Mouse (Mus musculus) activated CD4-positive, CD25-positive, alpha-beta regulatory T cell, adult 4 months (primary cell): ENCODE measurements around the gene Chst11. TPM values are rescaled to one million over a fixed set of nuclear protein-coding genes. Genes with fewer than 3 reads are reported as not detected.

Source experiments
- ATAC-seq: one replicate; pipeline ENCODE4 v1.8.0; 2017
- polyA plus RNA-seq, 2 experiments: library from polyadenylated mRNA; unstranded; fragments of 100-300 nt; shearing (Covaris generic); gene quantifications; one replicate each; pipeline ENCODE4 v1.2.1; 2017

The Chst11 gene
- polyA plus RNA-seq, 2 experiments from 2014 or later = 0.53 to 0.78 TPM

DNA sequence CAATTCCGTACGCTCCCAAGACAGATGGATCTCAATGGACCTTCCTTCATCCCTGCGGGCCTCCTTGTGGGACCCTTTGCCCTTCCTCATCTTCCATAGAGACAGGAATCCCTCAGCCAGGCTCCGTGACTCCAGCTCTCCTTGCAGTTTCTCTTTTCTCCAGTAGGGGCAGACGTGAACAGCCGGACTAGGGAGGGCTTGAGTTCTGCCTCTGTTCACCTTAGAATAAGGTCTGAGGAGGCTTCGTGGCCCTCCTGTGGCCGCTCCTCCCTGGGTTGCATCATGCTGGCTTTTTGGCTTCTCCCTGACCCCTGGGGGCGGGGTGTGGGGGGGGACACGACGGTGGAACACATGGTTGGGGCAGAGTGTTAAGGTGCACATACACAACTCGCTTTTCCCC is 234.4 kb downstream of the Chst11 start:
- no peak for ATAC-seq

DNA sequence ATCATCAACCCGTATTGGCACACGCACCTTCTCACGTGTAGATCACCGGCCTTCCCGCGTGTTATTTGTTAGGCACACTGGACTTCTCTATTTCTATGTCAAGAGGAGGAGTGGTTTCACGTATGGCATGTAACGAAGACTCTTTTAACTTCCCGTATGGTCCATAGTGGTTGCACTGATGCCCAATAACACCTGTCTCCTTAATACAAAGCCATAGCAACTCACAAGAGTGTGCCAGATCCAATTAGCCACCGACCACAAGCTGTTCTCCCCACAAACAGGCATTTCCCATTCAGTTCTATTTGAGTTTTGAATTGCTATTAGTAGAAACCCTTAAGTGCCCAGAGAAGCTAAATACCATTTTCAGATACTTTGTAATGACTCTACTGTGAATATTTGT is 234.9 kb downstream of the Chst11 start:
- no peak for ATAC-seq

DNA sequence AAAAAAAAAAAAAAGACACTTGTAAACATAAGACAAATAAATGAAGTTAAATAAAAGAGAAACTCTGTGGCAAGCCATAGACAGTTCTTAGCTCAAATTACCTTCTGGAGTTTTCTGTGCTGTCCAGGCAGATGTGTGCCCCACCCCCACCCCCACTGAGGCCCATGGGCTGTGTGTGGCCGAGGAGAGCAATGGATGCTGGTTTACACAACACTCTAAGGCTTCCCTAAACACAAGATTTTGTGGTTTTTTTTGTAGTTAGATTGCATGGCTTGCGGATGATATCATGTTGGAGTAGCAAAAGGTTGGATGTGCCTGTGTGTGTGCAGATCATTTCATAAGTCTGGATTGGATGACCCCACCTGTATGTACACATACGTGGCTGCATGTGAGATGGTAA is 235.5 kb downstream of the Chst11 start:
- ATAC-seq = no peak

DNA sequence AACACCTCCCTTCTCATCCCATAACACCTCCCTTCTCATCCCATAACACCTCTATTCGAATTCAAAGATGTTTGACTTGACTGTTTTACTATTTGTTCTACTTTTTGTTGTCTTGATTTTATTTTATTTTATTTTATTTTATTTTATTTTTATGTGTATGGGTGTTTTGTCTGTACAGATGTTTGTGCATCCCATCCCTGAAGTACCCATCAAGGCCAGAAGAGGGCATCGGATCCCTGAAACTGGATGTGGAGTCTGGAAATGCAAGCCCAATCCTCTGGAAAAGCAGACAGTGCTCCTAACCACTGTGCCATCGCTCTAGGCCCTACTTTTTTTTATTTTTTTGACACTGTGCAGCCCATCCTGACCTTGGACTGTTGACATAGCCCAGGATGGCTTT is 239.7 kb downstream of the Chst11 start:
- ATAC-seq = no peak

DNA sequence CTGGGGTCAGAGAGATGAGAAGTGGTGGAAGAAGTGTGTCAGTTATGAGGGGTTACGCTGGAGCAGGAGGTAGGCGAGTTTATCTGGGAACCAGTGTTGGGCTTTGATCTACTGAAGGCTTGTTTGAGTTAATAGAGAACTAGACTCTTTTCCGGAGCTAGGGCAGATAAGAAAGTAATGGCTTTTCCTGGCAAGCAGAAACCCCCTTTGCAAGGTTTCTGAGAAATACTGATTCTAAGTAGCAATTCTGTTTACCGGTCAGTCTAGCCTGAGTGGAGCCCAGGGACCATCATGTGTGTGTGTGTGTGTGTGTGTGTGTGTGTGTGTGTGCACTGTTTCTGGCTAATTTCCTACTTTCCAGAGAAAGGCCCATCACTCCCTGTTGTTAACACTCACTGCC is 243.3 kb downstream of the Chst11 start:
- no peak for ATAC-seq

DNA sequence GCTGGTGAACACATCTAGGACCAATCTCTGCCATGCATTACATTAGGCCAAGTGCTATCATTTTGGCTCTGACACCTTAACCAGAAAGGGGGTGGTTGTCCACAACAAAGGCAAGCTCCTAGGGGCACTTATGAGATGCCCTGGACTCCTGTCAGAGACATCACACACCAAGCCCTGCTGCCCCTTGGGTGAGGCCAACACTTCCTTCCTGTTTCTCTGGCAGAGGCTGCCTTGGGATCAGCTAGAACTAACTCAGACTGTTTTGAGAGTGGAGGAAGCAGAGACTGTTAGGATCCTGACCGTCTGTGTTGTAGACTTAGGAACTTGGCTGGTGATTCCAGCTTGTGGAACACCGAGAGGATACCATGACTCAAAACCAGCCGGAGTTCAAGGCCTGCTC is 248.7 kb downstream of the Chst11 start:
- no peak for ATAC-seq

DNA sequence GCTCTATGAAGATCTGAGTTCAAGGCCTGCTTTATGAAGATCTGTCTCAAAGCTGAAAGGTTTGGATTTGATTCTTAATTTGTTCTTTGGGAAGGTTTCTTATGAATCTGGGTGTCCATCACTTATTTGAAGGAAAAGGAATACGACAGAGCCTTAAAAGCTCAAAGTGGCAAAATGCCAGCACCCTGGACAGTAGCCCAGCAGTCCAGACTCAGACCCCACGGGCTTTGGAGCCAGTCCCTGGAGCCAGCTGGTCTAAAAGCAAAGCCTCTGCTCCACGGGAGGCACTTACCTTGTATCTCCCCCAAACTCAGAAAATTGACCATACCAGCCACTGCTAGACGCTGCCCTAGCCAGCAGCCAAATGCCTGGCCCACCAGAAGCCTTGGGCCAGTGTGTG is 249.1 kb downstream of the Chst11 start:
- no peak for ATAC-seq

DNA sequence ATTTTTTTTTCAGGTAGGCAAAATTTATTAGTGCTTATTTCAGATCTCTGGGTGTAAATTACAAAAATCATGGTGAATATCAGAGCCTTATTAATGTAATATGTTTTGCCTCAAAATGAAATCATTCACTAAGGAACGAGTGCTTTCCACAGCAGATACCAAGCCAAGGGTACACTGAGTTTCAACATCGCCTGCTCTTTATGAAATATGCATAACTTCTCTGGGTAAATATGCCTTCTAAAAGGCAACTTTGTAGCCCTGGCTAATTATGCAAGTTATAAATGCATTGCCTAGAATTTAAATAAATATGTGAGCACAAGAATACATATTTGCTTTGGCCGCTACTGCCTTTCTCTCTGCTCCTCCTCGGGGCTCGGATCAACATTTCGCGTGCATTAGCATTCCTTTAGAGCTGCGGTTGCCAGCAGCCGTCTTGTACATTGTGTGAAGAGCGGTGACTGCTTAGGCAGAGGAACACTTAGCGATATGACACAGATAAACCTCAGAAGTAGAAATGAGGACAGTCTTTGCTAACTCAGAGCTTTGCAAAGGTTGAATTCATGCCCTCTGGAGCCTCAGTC is 256.9 kb downstream of the Chst11 start:
- ATAC-seq = no peak

GRCm38 (mm10) chr10:83244131-83244530 is 258.8 kb downstream of the Chst11 start:
- ATAC-seq = no peak

Other genes with a start within 250 kb of the Chst11 start
- 10 to 100 TPM; 78.3 to 81.3 TPM for gene Nfyb, start 221.4 kb upstream of the Chst11 start, polyA plus RNA-seq
- gene Txnrd1, start 151.5 kb upstream of the Chst11 start, polyA plus RNA-seq = 10 to 100 TPM; 27.5 to 28.0 TPM
- gene Eid3, start 118.9 kb upstream of the Chst11 start, polyA plus RNA-seq = 1 to 10 TPM in 1 of 2 experiments, under 1 TPM in 1; 0.76 to 1.2 TPM